Mouse (Mus musculus) forebrain, postnatal 0 days (tissue): ENCODE data around the gene Top3a. TPM values are rescaled to one million over a fixed set of nuclear protein-coding genes. Genes with fewer than 3 reads are reported as not detected.

Experiments used
- ATAC-seq: fragments of 200-750 bp; cut with Nextera tagmentation; 2 replicates; pipeline ENCODE4 v1.8.0; 2017; ENCODE audit warnings: mild to moderate bottlenecking, moderate library complexity
- DNase-seq: peaks from one replicate; pipeline ENCODE4 v3.0.0-alpha.2; 2015
- H3K27ac ChIP-seq: fragments of 300-500 bp; sonication (generic); 2 replicates; pipeline ENCODE4 v1.5.1; 2014; ENCODE audit warnings: low read depth, mild to moderate bottlenecking, antibody characterized with exemption, low read length, moderate library complexity, mixed read lengths
- H3K27me3 ChIP-seq: fragments of 300-500 bp; sonication (generic); 2 replicates; pipeline ENCODE4 v1.6.1; 2014; ENCODE audit warnings: mild to moderate bottlenecking, low read length, mixed read lengths; ENCODE audit not compliant: insufficient read depth
- H3K36me3 ChIP-seq: fragments of 300-500 bp; sonication (generic); 2 replicates; pipeline ENCODE4 v1.6.1; 2014; ENCODE audit warnings: mild to moderate bottlenecking, moderate library complexity; ENCODE audit not compliant: insufficient read depth
- H3K4me1 ChIP-seq: fragments of 300-500 bp; sonication (generic); 2 replicates; pipeline ENCODE4 v1.6.1; 2014; ENCODE audit warnings: antibody characterized with exemption; ENCODE audit not compliant: insufficient read depth
- H3K4me2 ChIP-seq: fragments of 300-500 bp; sonication (generic); 2 replicates; pipeline ENCODE4 v1.6.1; 2014; ENCODE audit warnings: low read depth, mild to moderate bottlenecking, moderate library complexity
- H3K4me3 ChIP-seq: fragments of 300-500 bp; sonication (generic); 2 replicates; pipeline ENCODE4 v1.5.1; 2014; ENCODE audit warnings: low read depth, low read length, mixed read lengths
- H3K9ac ChIP-seq: fragments of 300-500 bp; sonication (generic); 2 replicates; pipeline ENCODE4 v1.6.1; 2014; ENCODE audit warnings: mild to moderate bottlenecking
- H3K9me3 ChIP-seq: fragments of 300-500 bp; sonication (generic); 2 replicates; pipeline ENCODE4 v1.6.1; 2016; ENCODE audit warnings: low read length
- CTCF ChIP-seq: sonication (generic); IDR thresholded peaks from 2 replicates; pipeline ENCODE4 v1.5.1; 2016; ENCODE audit warnings: antibody characterized with exemption, control low read depth, low read depth
- WGBS: fragments of 180-500 bp; shearing (Covaris S2); extraction: QIAGEN DNeasy Blood & Tissue Kit; methylation state at CpG from one replicate; pipeline ENCODE4 v1.1.7; 2014; 5-methylcytosine and 5-hydroxymethylcytosine counted together
- polyA plus RNA-seq: library from polyadenylated mRNA; unstranded; fragments of >200 nt; fragmentation: Nextera tagmentation; extraction: Ambion mirVana; gene quantifications from 2 replicates; pipeline ENCODE4 v1.2.1, GENCODE M21; 2015
- total RNA-seq: library from RNA; depleted of rRNA; stranded (reverse); fragments of >200 nt; gene quantifications from 2 replicates; pipeline ENCODE4 v1.2.3, GENCODE M21; 2014

The Top3a gene
- total and polyA plus RNA-seq, 2 experiments from 2014 or later: 3.9 to 11.5 TPM

DNA sequence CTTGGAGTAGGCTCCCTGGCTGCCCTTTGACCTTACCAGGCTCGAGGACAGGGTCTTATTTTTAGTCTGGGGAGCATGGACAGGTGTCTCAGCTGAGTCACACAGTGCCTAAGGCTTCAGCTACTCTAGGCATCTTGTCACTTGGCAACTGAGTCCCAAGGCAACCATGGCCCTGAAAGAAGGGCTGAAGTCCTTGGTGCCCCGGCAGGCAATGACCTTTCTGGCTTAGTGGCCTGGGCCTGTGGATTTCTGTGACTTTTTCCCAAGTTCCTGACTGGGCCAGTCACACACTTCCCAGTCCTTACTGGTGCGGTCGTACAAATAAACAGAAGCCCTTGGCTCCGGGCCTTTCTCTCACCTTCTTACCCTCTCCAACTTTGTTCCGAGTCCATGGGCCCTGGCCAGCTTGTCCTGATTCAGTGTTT is 47.9 kb downstream of the Top3a start:
- no peak overlapping the region for H3K27ac ChIP-seq
- no peaks in the 10 kb centered on the region for H3K9me3 ChIP-seq
- H3K4me1 ChIP-seq: peaks cover 10% of the 10 kb centered on the region
- H3K9ac ChIP-seq: peak overlapping the region; percentile 75; the same call in 1 of the 2 replicates
- H3K27me3 ChIP-seq: no peaks in the 10 kb centered on the region
- H3K36me3 ChIP-seq: peaks cover 42% of the 10 kb centered on the region
- DNase-seq (no peak), ATAC-seq (no peak)
- no peak for TF ChIP-seq CTCF
- H3K4me2 ChIP-seq: peak overlapping the region; percentile 73
- H3K4me3 ChIP-seq: 0 out of 2 replicates have a peak overlapping the region, but pooled peaks have one; percentile 71
- 71% methylated on average over 6 of the region's 6 CpGs for WGBS

DNA sequence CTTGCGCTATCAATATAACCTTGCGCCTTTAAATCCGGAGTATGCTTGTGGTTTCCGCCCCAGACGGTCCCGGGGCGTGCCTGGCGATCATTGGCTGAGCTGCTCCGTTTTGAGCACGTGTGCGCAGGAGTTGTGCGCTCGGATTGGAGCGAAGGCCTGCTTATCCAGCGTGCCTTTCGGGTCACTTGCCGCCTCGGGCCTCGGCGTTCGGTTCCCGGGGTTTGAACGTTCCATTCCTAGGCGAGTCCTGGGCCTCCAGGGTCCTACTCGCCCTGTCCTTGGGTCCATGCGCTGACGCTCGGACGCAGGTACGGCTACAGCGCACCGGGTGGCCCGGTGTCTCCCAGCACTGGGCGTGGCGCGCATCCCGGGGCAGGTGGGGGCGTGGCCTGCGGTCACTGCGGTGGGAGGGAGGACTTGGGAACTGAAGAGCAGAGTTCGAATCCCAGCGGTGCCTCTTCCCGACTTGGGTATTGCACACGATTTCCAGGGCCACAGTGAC is 48.9 kb downstream of the Top3a start, which contains the start of gene Mief2:
TSS of gene Mief2 (plus strand) at position 139 of the 502 bp plus-strand sequence.
- ATAC-seq (peak; percentile 98), DNase-seq (peak; percentile 97)
- H3K36me3 ChIP-seq: peaks cover 44% of the 10 kb centered on the region
- no peaks in the 10 kb centered on the region for H3K9me3 ChIP-seq
- peak within 1 kb of the TSS; percentile 71 for H3K4me3 ChIP-seq
- H3K4me2 ChIP-seq: peak within 1 kb of the TSS; percentile 73
- H3K9ac ChIP-seq: peak within 1 kb of the TSS; percentile 78
- H3K27me3 ChIP-seq: no peaks in the 10 kb centered on the region
- under 1% methylated on average over 44 of the region's 44 CpGs for WGBS
- TF ChIP-seq CTCF: no peak
- peak within 1 kb of the TSS; percentile 90 for H3K27ac ChIP-seq
- peaks cover 10% of the 10 kb centered on the region for H3K4me1 ChIP-seq

DNA sequence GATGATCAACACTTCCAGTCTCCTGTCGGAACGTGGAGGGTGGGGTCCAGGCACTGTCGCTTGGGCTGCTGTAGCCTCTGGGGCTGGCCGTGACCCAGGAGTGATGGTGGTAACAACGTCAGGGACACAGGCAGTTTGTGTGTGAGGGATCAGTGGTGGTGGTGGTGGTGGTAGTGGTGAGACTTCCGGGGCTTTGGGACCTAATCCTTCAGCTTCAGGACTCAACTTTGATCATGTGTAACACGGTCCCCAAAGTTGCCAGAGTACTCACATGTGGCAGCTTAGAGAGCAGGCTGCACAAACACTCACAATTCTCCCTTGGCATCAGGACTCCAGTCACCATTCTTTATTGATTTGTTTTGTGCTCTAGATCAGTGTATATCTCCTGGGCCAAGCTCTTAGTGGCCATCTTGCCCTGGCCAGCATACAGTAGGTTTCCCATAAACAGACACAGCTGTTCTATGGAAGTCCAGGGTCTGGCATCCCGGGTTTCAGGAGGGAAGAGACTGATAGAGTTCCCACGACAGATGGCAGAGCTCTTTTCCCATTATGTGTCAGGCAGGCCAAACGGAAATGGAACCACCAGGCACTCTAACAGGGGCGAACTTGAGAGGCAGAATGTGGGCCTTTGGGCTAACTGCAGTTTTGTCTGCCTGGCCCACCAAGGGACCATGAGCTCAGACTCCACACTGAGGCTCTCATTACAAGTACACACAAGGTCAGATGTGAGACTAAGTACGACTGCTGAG is 49.6 kb downstream of the Top3a start:
- DNase-seq (no peak), ATAC-seq (no peak; the same call in 1 of the 2 replicates)
- 4% methylated on average over 12 of the region's 12 CpGs for WGBS
- H3K9me3 ChIP-seq: no peaks in the 10 kb centered on the region
- H3K27me3 ChIP-seq: no peaks in the 10 kb centered on the region
- H3K36me3 ChIP-seq: peaks cover 44% of the 10 kb centered on the region
- H3K27ac ChIP-seq: peak overlapping the region; percentile 90
- no peak for TF ChIP-seq CTCF
- H3K4me2 ChIP-seq: peak overlapping the region; percentile 73
- peaks cover 10% of the 10 kb centered on the region for H3K4me1 ChIP-seq
- H3K9ac ChIP-seq: peak overlapping the region; percentile 78
- H3K4me3 ChIP-seq: peak overlapping the region; percentile 71

DNA sequence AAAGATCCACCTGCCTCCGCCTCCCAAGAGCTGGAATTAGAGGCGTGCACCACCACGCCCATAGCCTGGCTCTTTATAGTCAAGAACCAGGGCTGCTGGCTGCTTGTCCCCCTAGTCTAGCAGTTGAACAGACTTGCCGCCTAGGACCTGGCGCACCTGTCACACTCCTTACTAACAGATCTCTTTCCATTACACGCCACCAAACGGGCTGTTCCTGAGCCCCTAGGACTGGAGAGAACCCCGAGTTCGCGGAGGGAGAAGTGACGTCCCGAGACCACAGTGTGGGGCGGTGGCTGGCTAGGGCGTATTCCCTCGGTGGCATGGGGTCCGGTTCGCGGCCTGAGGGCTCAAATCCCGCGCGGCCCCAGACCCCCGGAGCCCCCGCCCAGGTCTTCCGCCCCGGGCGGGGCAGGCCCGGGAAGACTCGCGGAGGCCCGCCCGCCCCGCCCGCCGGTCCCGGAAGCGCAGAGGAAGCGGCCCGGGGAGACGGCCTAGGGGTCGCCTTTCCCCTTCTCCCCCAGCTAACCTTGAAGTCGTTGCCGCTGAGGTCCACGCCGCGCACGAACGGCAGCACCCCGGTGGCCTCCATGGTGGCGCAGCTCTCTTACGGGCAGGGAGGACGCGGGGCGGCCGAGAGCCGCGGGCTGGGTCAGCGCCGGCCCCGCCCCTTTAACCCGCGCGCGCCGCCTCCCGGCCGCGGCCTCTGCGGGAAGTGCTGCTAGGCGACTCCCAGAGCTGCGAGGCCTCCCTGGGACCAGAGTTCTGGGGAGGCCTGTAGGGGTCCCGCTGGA is 50.4 kb downstream of the Top3a start, which contains the start of gene Flii:
TSS of gene Flii (minus strand) at position 663 of the 791 bp plus-strand sequence.
- DNase-seq: peak; percentile 75
- peak; percentile 64 for TF ChIP-seq CTCF

DNA sequence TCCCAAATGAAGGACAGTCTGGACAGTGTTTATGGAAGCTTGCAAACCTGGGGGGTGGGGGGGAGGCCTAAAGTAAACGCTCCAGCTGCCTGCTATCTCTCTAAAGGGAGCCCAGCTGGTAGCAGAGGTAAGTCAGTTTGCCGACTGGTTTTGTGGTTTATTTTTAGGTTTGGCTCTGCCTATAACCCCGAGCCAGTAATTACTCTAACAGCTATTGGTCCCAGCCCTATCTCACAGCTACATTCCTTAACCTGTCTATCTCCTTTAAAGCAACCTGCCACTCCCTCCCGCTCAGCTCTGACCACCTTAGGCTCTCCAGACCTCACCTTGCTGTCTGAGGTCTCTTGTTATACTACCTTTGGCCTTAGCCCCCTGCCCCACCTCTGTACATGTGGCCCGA is 57.9 kb downstream of the Top3a start:
- Histone ChIP-seq H3K27ac (no peak overlapping the region), H3K9ac (no peak overlapping the region), H3K4me2 (no peak overlapping the region), H3K36me3 (peaks cover 95% of the 10 kb centered on the region), H3K4me1 (no peaks in the 10 kb centered on the region), H3K9me3 (no peaks in the 10 kb centered on the region), H3K27me3 (no peaks in the 10 kb centered on the region), H3K4me3 (no peak overlapping the region)
- WGBS: 95% methylated on average over 5 of the region's 5 CpGs
- no peak for TF ChIP-seq CTCF
- DNase-seq (no peak), ATAC-seq (no peak)

More for the DNA sequence above, 50.4 kb downstream of the Top3a start, which contains the start of gene Flii:
- Histone ChIP-seq H3K9me3 (no peaks in the 10 kb centered on the region), H3K27ac (peak within 1 kb of the TSS; percentile 90), H3K4me3 (peak within 1 kb of the TSS; percentile 71), H3K4me1 (peaks cover 10% of the 10 kb centered on the region), H3K36me3 (peaks cover 45% of the 10 kb centered on the region), H3K4me2 (peak within 1 kb of the TSS; percentile 73), H3K27me3 (no peaks in the 10 kb centered on the region), H3K9ac (peak within 1 kb of the TSS; percentile 78)
- WGBS: under 1% methylated on average over 59 of the region's 71 CpGs
- ATAC-seq: peak; percentile 65

DNA sequence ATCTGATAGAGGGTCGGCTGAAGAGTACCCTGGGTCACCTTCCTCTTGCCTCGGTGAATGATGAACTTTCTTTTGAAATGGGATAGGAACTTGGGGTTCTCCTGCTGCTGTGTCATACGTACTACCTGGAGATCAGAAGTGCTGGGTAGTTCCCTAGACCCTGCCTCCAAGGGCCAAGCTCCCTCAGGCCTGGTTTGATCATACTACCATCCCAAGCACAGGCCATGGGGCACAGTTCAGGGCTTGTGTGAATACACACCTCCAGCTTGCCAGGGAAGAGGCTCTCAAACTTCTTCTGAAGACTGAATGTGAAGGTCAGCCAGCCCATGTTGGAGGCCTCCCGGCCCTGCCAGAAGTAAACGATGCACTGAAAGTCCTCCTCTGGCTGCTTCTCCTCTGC is 61.3 kb downstream of the Top3a start:
- H3K4me1 ChIP-seq: no peaks in the 10 kb centered on the region
- H3K27ac ChIP-seq: no peak overlapping the region
- H3K4me3 ChIP-seq: no peak overlapping the region
- no peak overlapping the region for H3K4me2 ChIP-seq
- peaks cover 96% of the 10 kb centered on the region for H3K36me3 ChIP-seq
- ATAC-seq: no peak
- no peaks in the 10 kb centered on the region for H3K9me3 ChIP-seq
- no peaks in the 10 kb centered on the region for H3K27me3 ChIP-seq
- no peak for DNase-seq
- no peak overlapping the region for H3K9ac ChIP-seq
- 85% methylated on average over 5 of the region's 5 CpGs for WGBS
- TF ChIP-seq CTCF: no peak
